Mouse (Mus musculus) layer of hippocampus, adult 9-11 months (tissue): ENCODE results near the gene Mpg.

Experiments used
- DNase-seq: peaks from one replicate; pipeline ENCODE4 v3.0.0; 2022

The Mpg gene

GRCm38 (mm10) chr11:32231125-32231524 lies 4.8 kb downstream of the Mpg start:
- no peak for DNase-seq

- no peak for DNase-seq
Observed at GRCm38 (mm10) chr11:32232848-32233247, 6.5 kb downstream of the Mpg start.

GRCm38 (mm10) chr11:32233895-32234294 lies 7.6 kb downstream of the Mpg start:
- peak; percentile 53 for DNase-seq

GRCm38 (mm10) chr11:32234816-32235485 lies 8.6 kb downstream of the Mpg start:
- peak; percentile 14 for DNase-seq

- peak; percentile 61 for DNase-seq
Observed at GRCm38 (mm10) chr11:32235646-32236045, 9.3 kb downstream of the Mpg start.

- no peak for DNase-seq
Observed at GRCm38 (mm10) chr11:32236132-32236531, 9.8 kb downstream of the Mpg start.

GRCm38 (mm10) chr11:32236712-32237410 lies 10.6 kb downstream of the Mpg start:
- peak; percentile 46 for DNase-seq

GRCm38 (mm10) chr11:32237411-32237795 lies 11.1 kb downstream of the Mpg start:
- DNase-seq = no peak

GRCm38 (mm10) chr11:32238093-32238860 lies 12.0 kb downstream of the Mpg start:
- DNase-seq = peak; percentile 65

- no peak for DNase-seq
Observed at GRCm38 (mm10) chr11:32241391-32241790, 15.1 kb downstream of the Mpg start.

- DNase-seq = no peak
Observed at GRCm38 (mm10) chr11:32242209-32242608, 15.9 kb downstream of the Mpg start.

GRCm38 (mm10) chr11:32243205-32243955 lies 17.1 kb downstream of the Mpg start:
- no peak for DNase-seq

GRCm38 (mm10) chr11:32244064-32244463 lies 17.8 kb downstream of the Mpg start:
- DNase-seq = no peak

GRCm38 (mm10) chr11:32244617-32245016 lies 18.3 kb downstream of the Mpg start:
- no peak for DNase-seq

GRCm38 (mm10) chr11:32245614-32246013 lies 19.3 kb downstream of the Mpg start:
- DNase-seq = no peak

GRCm38 (mm10) chr11:32247068-32247467 lies 20.8 kb downstream of the Mpg start:
- no peak for DNase-seq

GRCm38 (mm10) chr11:32248350-32248749 lies 22.0 kb downstream of the Mpg start:
- no peak for DNase-seq

GRCm38 (mm10) chr11:32250880-32251763 lies 24.8 kb downstream of the Mpg start:
- no peak for DNase-seq

GRCm38 (mm10) chr11:32253121-32253520 lies 26.8 kb downstream of the Mpg start:
- no peak for DNase-seq

- DNase-seq = no peak
Observed at GRCm38 (mm10) chr11:32256146-32256545, 29.8 kb downstream of the Mpg start.

- no peak for DNase-seq
Observed at GRCm38 (mm10) chr11:32256566-32256965, 30.3 kb downstream of the Mpg start.
